Mouse (Mus musculus): ENCODE data around the gene Aatk. TPM values are rescaled to one million over a fixed set of nuclear protein-coding genes. Genes with fewer than 3 reads are reported as not detected.

Gene Aatk
- polyA plus RNA-seq, 1 experiment, result 4.4 TPM

- DNase-seq, result no peak
- TF ChIP-seq POLR2A (IDR thresholded peaks at IDR 0.05; ENCODE audit: control insufficient read depth, extremely low read depth, insufficient read depth, low read length, poor library complexity) (no peak), CTCF (IDR thresholded peaks at IDR 0.05; ENCODE audit: borderline replicate concordance, control insufficient read depth, extremely low read depth, insufficient read depth, low read length, poor library complexity) (no peak)
- H3K27ac ChIP-seq (ENCODE audit: control insufficient read depth, insufficient read depth, low read length), result no peak overlapping the region
- H3K27me3 ChIP-seq (ENCODE audit: control insufficient read depth, insufficient read depth, low read length), result no peaks in the 10 kb centered on the region
- H3K36me3 ChIP-seq (ENCODE audit: control insufficient read depth, insufficient read depth, low read length), result no peaks in the 10 kb centered on the region
- 93% methylated on average over 17 of the region's 17 CpGs for WGBS
- no peak overlapping the region for H3K4me3 ChIP-seq (ENCODE audit: control insufficient read depth, insufficient read depth, low read length)
- H3K4me1 ChIP-seq (replicated peaks; ENCODE audit: control insufficient read depth, insufficient read depth, low read length), result no peaks in the 10 kb centered on the region
Measured at GRCm38 (mm10) chr11:120067834-120068233, 20.9 kb upstream of the Aatk start.

DNA sequence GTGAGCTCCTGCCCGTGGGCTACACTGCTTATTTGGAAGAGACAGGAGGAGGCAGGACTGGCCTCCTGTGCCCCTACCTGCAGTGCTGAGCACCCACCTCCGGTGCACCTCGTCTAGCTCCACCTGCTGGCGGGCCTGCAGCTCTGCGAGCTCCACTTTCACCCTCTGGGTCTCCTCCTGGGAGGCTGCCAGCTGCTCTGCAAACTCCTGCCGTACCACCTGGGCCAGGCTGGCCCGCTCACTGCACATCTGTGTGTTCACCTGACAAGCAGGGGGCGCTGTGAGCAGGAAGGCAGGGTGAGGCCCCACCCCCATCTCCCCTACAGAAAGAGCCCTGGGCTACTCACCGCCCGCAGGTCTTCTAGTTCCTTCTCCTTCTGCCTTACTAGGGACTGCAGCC, 18.3 kb upstream of the Aatk start:
- Histone ChIP-seq H3K27me3 (ENCODE audit: control insufficient read depth, insufficient read depth, low read length) (no peaks in the 10 kb centered on the region), H3K4me1 (replicated peaks; ENCODE audit: control insufficient read depth, insufficient read depth, low read length) (no peaks in the 10 kb centered on the region), H3K36me3 (ENCODE audit: control insufficient read depth, insufficient read depth, low read length) (no peaks in the 10 kb centered on the region), H3K4me3 (ENCODE audit: control insufficient read depth, insufficient read depth, low read length) (no peak overlapping the region), H3K27ac (ENCODE audit: control insufficient read depth, insufficient read depth, low read length) (no peak overlapping the region)
- 43% methylated on average over 10 of the region's 10 CpGs for WGBS
- peak; percentile 65 for DNase-seq
- TF ChIP-seq POLR2A (IDR thresholded peaks at IDR 0.05; ENCODE audit: control insufficient read depth, extremely low read depth, insufficient read depth, low read length, poor library complexity), result no peak
- peak; percentile 86 for TF ChIP-seq CTCF (IDR thresholded peaks at IDR 0.05; ENCODE audit: borderline replicate concordance, control insufficient read depth, extremely low read depth, insufficient read depth, low read length, poor library complexity)

GRCm38 (mm10) chr11:120064668-120065040, 17.7 kb upstream of the Aatk start:
- no peaks in the 10 kb centered on the region for H3K36me3 ChIP-seq (ENCODE audit: control insufficient read depth, insufficient read depth, low read length)
- no peak overlapping the region for H3K4me3 ChIP-seq (ENCODE audit: control insufficient read depth, insufficient read depth, low read length)
- no peaks in the 10 kb centered on the region for H3K27me3 ChIP-seq (ENCODE audit: control insufficient read depth, insufficient read depth, low read length)
- no peaks in the 10 kb centered on the region for H3K4me1 ChIP-seq (replicated peaks; ENCODE audit: control insufficient read depth, insufficient read depth, low read length)
- H3K27ac ChIP-seq (ENCODE audit: control insufficient read depth, insufficient read depth, low read length), result no peak overlapping the region
- 95% methylated on average over 11 of the region's 11 CpGs for WGBS
- no peak for TF ChIP-seq CTCF (IDR thresholded peaks at IDR 0.05; ENCODE audit: borderline replicate concordance, control insufficient read depth, extremely low read depth, insufficient read depth, low read length, poor library complexity)
- TF ChIP-seq POLR2A (IDR thresholded peaks at IDR 0.05; ENCODE audit: control insufficient read depth, extremely low read depth, insufficient read depth, low read length, poor library complexity), result no peak
- DNase-seq, result no peak

DNA sequence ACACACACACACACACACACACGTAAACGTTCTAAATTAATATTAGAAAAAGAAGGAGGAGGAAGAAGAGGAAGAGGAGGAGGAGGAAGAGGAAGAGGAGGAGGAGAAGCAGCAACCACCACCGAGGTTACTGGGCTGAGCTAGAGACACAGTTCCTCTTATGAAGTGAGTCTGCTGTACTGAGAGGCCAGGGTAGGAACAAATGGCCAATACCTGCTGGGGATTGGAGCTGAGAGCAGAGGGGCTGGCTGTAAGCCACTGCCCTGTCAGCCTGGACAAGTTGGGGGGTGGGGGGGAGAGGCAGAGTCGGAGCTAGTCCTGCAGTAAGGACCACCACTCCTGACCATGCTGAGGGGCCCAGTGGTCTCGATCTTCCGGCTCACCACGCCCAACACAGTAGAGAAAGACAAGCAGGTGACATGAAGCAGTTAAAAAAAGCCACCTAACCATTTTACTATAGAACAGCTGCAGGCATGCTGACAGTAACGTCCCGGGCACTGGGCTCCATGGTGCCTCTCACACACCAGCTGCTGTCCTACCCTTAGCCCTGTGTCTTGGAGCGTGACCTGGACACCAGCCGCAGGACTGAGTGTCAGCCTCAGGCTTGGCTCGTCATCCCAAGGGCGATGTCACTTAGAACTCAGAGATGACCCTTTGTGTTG, 17.2 kb upstream of the Aatk start:
- Histone ChIP-seq H3K27ac (ENCODE audit: control insufficient read depth, insufficient read depth, low read length) (no peak overlapping the region), H3K4me1 (replicated peaks; ENCODE audit: control insufficient read depth, insufficient read depth, low read length) (no peaks in the 10 kb centered on the region), H3K36me3 (ENCODE audit: control insufficient read depth, insufficient read depth, low read length) (no peaks in the 10 kb centered on the region), H3K27me3 (ENCODE audit: control insufficient read depth, insufficient read depth, low read length) (no peaks in the 10 kb centered on the region), H3K4me3 (ENCODE audit: control insufficient read depth, insufficient read depth, low read length) (no peak overlapping the region)
- DNase-seq, result no peak
- WGBS, result 72% methylated on average over 13 of the region's 13 CpGs
- TF ChIP-seq CTCF (IDR thresholded peaks at IDR 0.05; ENCODE audit: borderline replicate concordance, control insufficient read depth, extremely low read depth, insufficient read depth, low read length, poor library complexity) (no peak), POLR2A (IDR thresholded peaks at IDR 0.05; ENCODE audit: control insufficient read depth, extremely low read depth, insufficient read depth, low read length, poor library complexity) (no peak)

GRCm38 (mm10) chr11:120063326-120063725, 16.4 kb upstream of the Aatk start:
- Histone ChIP-seq H3K27me3 (ENCODE audit: control insufficient read depth, insufficient read depth, low read length) (no peaks in the 10 kb centered on the region), H3K27ac (ENCODE audit: control insufficient read depth, insufficient read depth, low read length) (no peak overlapping the region), H3K4me1 (replicated peaks; ENCODE audit: control insufficient read depth, insufficient read depth, low read length) (no peaks in the 10 kb centered on the region), H3K36me3 (ENCODE audit: control insufficient read depth, insufficient read depth, low read length) (no peaks in the 10 kb centered on the region), H3K4me3 (ENCODE audit: control insufficient read depth, insufficient read depth, low read length) (no peak overlapping the region)
- no peak for DNase-seq
- TF ChIP-seq CTCF (IDR thresholded peaks at IDR 0.05; ENCODE audit: borderline replicate concordance, control insufficient read depth, extremely low read depth, insufficient read depth, low read length, poor library complexity) (no peak), POLR2A (IDR thresholded peaks at IDR 0.05; ENCODE audit: control insufficient read depth, extremely low read depth, insufficient read depth, low read length, poor library complexity) (no peak)
- 94% methylated on average over 5 of the region's 5 CpGs for WGBS

DNA sequence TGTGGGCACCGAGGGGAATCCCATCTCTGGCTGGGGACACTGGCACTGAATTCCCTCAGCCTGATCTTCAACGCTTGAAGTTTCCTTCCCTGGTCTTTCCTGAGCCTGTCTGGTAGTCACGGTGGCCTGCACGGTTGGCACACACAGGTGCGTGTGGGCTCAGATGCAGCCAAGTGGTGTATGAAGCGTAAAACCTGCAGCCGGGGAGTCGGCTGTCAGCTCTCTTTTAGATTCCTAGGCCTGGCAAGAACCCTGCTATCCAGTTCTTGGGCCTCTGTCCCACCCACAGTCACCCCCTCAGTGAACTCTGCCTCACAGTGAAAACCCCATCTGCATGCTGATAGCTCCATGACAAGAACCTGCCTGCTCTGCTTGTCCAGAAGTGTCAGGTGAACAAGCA, 13.7 kb upstream of the Aatk start:
- Histone ChIP-seq H3K27ac (ENCODE audit: control insufficient read depth, insufficient read depth, low read length) (no peak overlapping the region), H3K27me3 (ENCODE audit: control insufficient read depth, insufficient read depth, low read length) (no peaks in the 10 kb centered on the region), H3K4me1 (replicated peaks; ENCODE audit: control insufficient read depth, insufficient read depth, low read length) (no peaks in the 10 kb centered on the region), H3K4me3 (ENCODE audit: control insufficient read depth, insufficient read depth, low read length) (no peak overlapping the region), H3K36me3 (ENCODE audit: control insufficient read depth, insufficient read depth, low read length) (no peaks in the 10 kb centered on the region)
- no peak for DNase-seq
- TF ChIP-seq CTCF (IDR thresholded peaks at IDR 0.05; ENCODE audit: borderline replicate concordance, control insufficient read depth, extremely low read depth, insufficient read depth, low read length, poor library complexity) (no peak), POLR2A (IDR thresholded peaks at IDR 0.05; ENCODE audit: control insufficient read depth, extremely low read depth, insufficient read depth, low read length, poor library complexity) (no peak)
- 79% methylated on average over 8 of the region's 8 CpGs for WGBS

Data from thymus, adult 2 months (tissue).